Mouse (Mus musculus) limb, embryonic 11.5 days (tissue): ENCODE measurements around the gene Slc25a20. TPM values are rescaled to one million over a fixed set of nuclear protein-coding genes. Genes with fewer than 3 reads are reported as not detected.
"Not testable (repeated sequence)": the region's sequence is repeated elsewhere in the genome, so short reads cannot be mapped to it uniquely, and the experiment has no call there.

Experiments used
- ATAC-seq: fragments of 200-750 bp; cut with Nextera tagmentation; 2 replicates; pipeline ENCODE4 v1.8.0; 2017; ENCODE audit warnings: low read depth; ENCODE audit not compliant: insufficient number of reproducible peaks, low FRiP score, low TSS enrichment
- DNase-seq: peaks from one replicate; pipeline ENCODE4 v3.0.0-alpha.2; 2015; ENCODE audit warnings: low spot score
- H3K27ac ChIP-seq: fragments of 300-500 bp; sonication (generic); replicated peaks from 2 replicates; pipeline ENCODE4 v1.5.1; 2014; ENCODE audit warnings: low read depth, mild to moderate bottlenecking, low read length
- H3K27me3 ChIP-seq: fragments of 300-500 bp; sonication (generic); 2 replicates; pipeline ENCODE4 v1.6.1; 2014; ENCODE audit warnings: mild to moderate bottlenecking, low read length, mixed read lengths; ENCODE audit not compliant: control insufficient read depth, insufficient read depth
- H3K36me3 ChIP-seq: fragments of 300-500 bp; sonication (generic); 2 replicates; pipeline ENCODE4 v1.6.1; 2014; ENCODE audit warnings: mild to moderate bottlenecking, low read length, moderate library complexity, mixed read lengths; ENCODE audit not compliant: control insufficient read depth, insufficient read depth
- H3K4me1 ChIP-seq: fragments of 300-500 bp; sonication (generic); 2 replicates; pipeline ENCODE4 v1.6.1; 2014; ENCODE audit warnings: low read length, mixed read lengths; ENCODE audit not compliant: control insufficient read depth, insufficient read depth
- H3K4me2 ChIP-seq: fragments of 300-500 bp; sonication (generic); 2 replicates; pipeline ENCODE4 v1.6.1; 2014; ENCODE audit warnings: low read depth, mild to moderate bottlenecking, moderate library complexity; ENCODE audit not compliant: severe bottlenecking
- H3K4me3 ChIP-seq: fragments of 300-500 bp; sonication (generic); 2 replicates; pipeline ENCODE4 v1.5.1; 2014; ENCODE audit warnings: low read depth, low read length
- H3K9ac ChIP-seq: fragments of 300-500 bp; sonication (generic); 2 replicates; pipeline ENCODE4 v1.6.1; 2014; ENCODE audit warnings: mild to moderate bottlenecking, low read length
- H3K9me3 ChIP-seq: fragments of 300-500 bp; sonication (generic); 2 replicates; pipeline ENCODE4 v1.6.1; 2016; ENCODE audit warnings: low read length; ENCODE audit not compliant: control insufficient read depth
- WGBS: fragments of 180-500 bp; shearing (Covaris S2); extraction: QIAGEN DNeasy Blood & Tissue Kit; methylation state at CpG from one replicate; pipeline ENCODE4 v1.1.7; 2014; 5-methylcytosine and 5-hydroxymethylcytosine counted together
- polyA plus RNA-seq: library from polyadenylated mRNA; unstranded; fragments of >200 nt; fragmentation: Nextera tagmentation; extraction: Ambion mirVana; gene quantifications from 2 replicates; pipeline ENCODE4 v1.2.1, GENCODE M21; 2014

Gene Slc25a20
- polyA plus RNA-seq, 1 experiment from 2014 or later, result 23.2 TPM

DNA sequence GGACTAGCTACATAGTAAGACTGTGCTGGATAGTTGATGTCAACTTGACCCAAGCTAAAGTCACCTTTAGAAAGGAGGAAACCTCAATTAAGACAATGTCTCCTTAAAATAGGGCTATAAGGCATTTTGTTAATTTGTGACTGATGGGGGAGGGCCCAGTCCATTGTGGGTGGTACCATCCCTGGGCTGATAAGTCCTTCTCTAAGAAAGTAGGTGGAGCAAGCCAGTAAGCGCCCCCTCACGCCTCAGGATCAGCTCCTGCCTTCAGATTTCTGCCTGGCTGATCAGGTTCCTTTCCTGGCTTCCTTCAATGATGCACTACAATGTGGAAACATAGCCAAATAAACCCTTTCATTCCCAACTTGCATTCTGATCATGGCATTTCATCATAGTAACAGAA lies 26.5 kb upstream of the Slc25a20 start:
- Histone ChIP-seq H3K27me3 (no peaks in the 10 kb centered on the region), H3K9ac (no peak overlapping the region), H3K4me1 (no peaks in the 10 kb centered on the region), H3K27ac (no peak overlapping the region), H3K9me3 (no peaks in the 10 kb centered on the region), H3K36me3 (peaks cover 3% of the 10 kb centered on the region; the same call in 1 of the 2 replicates), H3K4me2 (no peak overlapping the region), H3K4me3 (no peak overlapping the region)
- 85% methylated on average over 2 of the region's 2 CpGs for WGBS
- ATAC-seq, result no peak
- DNase-seq, result no peak

DNA sequence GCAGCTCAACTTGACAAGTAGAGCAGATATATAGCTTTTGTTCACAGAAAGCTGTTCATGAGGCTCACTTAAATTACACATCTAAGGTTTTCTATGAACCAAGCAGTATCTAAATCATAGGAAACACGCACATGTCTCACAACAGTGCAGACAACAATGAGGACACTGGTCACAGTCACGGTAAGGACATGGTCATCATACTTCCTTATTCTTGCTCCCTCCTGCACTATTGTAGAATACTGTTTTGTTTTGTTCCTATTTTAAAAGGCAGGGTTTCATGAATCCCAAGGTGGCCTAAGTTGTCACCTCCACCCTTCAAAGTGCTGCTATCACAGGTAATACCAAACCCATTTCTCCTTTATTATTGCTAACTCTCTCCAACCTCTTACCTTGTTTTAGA lies 22.1 kb upstream of the Slc25a20 start:
- Histone ChIP-seq H3K27ac (no peak overlapping the region), H3K27me3 (no peaks in the 10 kb centered on the region), H3K4me1 (no peaks in the 10 kb centered on the region), H3K9ac (no peak overlapping the region), H3K4me3 (no peak overlapping the region), H3K4me2 (no peak overlapping the region), H3K9me3 (no peaks in the 10 kb centered on the region), H3K36me3 (peaks cover 6% of the 10 kb centered on the region; the same call in 1 of the 2 replicates)
- DNase-seq (no peak), ATAC-seq (no peak)
- WGBS, result 90% methylated on average over 2 of the region's 2 CpGs

DNA sequence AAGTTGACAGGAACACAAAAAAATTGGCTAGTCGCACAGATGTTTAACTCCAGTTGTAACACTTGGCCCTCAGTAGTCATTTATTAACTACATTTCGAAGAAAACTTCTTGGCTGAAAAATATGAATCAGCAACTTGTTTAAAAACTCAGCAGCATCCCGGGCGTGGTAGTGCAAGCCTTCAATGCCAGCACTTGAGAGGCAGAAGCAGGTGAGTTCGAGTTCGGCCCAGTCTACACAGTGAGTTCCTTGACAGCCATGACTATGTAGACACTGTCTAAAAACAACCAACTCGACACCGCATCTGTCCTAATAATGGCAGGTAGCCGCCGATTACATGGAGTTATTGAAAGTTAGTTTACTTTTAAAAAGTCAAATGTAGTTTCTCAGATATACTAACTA lies 13.7 kb upstream of the Slc25a20 start:
- H3K9me3 ChIP-seq, result no peaks in the 10 kb centered on the region
- H3K4me2 ChIP-seq, result peak overlapping the region; percentile 89
- H3K4me3 ChIP-seq, result peak overlapping the region; percentile 98
- DNase-seq, result no peak
- WGBS, result 50% methylated on average over 10 of the region's 10 CpGs
- H3K27me3 ChIP-seq, result no peaks in the 10 kb centered on the region
- H3K27ac ChIP-seq, result no peak overlapping the region
- ATAC-seq, result no peak
- peak overlapping the region; percentile 79; the same call in 1 of the 2 replicates for H3K9ac ChIP-seq
- H3K4me1 ChIP-seq, result peaks cover 4% of the 10 kb centered on the region; the same call in 1 of the 2 replicates
- H3K36me3 ChIP-seq, result no peaks in the 10 kb centered on the region

- WGBS, result under 1% methylated on average over 95 of the region's 112 CpGs
- H3K4me3 ChIP-seq, result peak within 1 kb of the TSS; percentile 98
- peak; percentile 95 for ATAC-seq
Measured at GRCm38 (mm10) chr9:108648611-108649560, 13.0 kb upstream of the Slc25a20 start, which contains the start of gene Arih2. Arih2 (minus strand) TSS chr9:108649386.

GRCm38 (mm10) chr9:108649561-108650440 lies 12.1 kb upstream of the Slc25a20 start:
- ATAC-seq (peak; percentile 29; the same call in 1 of the 2 replicates), DNase-seq (no peak)
- H3K27ac ChIP-seq, result no peak overlapping the region
- H3K9ac ChIP-seq, result peak overlapping the region; percentile 79; the same call in 1 of the 2 replicates
- WGBS, result 34% methylated on average over 29 of the region's 29 CpGs
- peaks cover 4% of the 10 kb centered on the region; the same call in 1 of the 2 replicates for H3K4me1 ChIP-seq
- peak overlapping the region; percentile 98 for H3K4me3 ChIP-seq
- H3K36me3 ChIP-seq, result no peaks in the 10 kb centered on the region
- peak overlapping the region; percentile 89 for H3K4me2 ChIP-seq
- no peaks in the 10 kb centered on the region for H3K9me3 ChIP-seq
- H3K27me3 ChIP-seq, result no peaks in the 10 kb centered on the region

More at GRCm38 (mm10) chr9:108648611-108649560, 13.0 kb upstream of the Slc25a20 start, which contains the start of gene Arih2:
- no peaks in the 10 kb centered on the region for H3K36me3 ChIP-seq
- no peaks in the 10 kb centered on the region for H3K27me3 ChIP-seq
- peak within 1 kb of the TSS; percentile 79 for H3K27ac ChIP-seq
- H3K4me1 ChIP-seq, result peaks cover 4% of the 10 kb centered on the region; the same call in 1 of the 2 replicates
- peak within 1 kb of the TSS; percentile 79 for H3K9ac ChIP-seq
- no peaks in the 10 kb centered on the region for H3K9me3 ChIP-seq
- H3K4me2 ChIP-seq, result peak within 1 kb of the TSS; percentile 89
- peak; percentile 93 for DNase-seq

DNA sequence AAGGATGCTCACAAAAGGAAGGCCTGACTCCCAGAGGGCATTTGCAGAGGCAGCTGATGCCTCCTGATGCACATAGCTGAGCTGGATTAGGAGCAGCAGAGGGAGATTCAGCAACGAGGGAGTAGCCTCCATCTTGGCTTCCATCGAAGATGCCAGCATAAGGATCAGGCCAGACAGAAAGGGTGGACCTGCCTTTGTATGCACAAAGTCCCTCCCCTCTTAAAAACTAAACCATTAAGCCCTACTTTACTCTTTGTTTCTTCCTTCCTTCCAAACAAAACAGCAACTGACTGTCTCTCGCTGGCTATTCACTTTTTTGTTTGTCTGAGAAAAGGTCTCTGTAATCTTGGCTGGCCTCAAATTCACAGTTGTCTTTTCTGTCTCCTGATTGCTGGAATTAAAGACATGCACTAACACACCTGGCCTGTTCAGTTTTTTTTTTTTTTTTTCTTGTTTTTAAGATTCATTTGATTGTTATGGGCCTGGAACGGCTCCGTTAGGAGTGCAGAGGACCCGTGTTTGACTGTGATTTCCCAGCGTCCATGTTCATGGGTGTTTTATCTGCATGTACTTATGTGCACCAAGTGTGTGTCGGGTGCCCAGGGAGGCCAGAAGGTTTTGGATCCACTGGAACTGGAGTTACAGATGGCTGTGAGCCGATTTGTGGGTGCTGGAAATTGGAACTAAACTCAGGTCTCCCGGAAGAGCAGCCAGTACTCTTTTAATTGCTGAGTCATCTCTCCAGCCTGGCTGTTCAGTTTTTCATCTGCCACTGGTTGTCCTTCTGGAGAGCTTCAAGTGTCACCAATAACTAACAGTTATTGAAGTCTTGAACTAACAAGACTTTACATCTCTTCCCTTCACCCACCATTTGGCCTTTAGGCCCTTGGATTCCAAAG lies 7.1 kb upstream of the Slc25a20 start:
- ATAC-seq (no peak), DNase-seq (no peak)
- Histone ChIP-seq H3K4me3 (no peak overlapping the region), H3K27me3 (no peaks in the 10 kb centered on the region), H3K27ac (no peak overlapping the region), H3K9ac (no peak overlapping the region), H3K4me1 (no peaks in the 10 kb centered on the region), H3K4me2 (no peak overlapping the region), H3K36me3 (no peaks in the 10 kb centered on the region), H3K9me3 (no peaks in the 10 kb centered on the region)
- 87% methylated on average over 10 of the region's 10 CpGs for WGBS

GRCm38 (mm10) chr9:108655865-108656264 lies 6.0 kb upstream of the Slc25a20 start:
- not testable (repeated sequence) for H3K27me3 ChIP-seq, H3K9ac ChIP-seq, DNase-seq, H3K4me1 ChIP-seq, H3K36me3 ChIP-seq, ATAC-seq, H3K27ac ChIP-seq, H3K4me3 ChIP-seq, H3K9me3 ChIP-seq, H3K4me2 ChIP-seq
- 87% methylated on average over 7 of the region's 7 CpGs for WGBS
